Mouse (Mus musculus) kidney, adult 2 months (tissue): ENCODE measurements around the gene C2cd3.

Experiments used
- CTCF ChIP-seq: fragments of 200-500 bp; conservative IDR thresholded peaks from 2 replicates; pipeline ENCODE4 v1.5.1; 2011; ENCODE audit warnings: low read depth, mild to moderate bottlenecking, control low read depth, low read length, moderate library complexity, mixed read lengths; ENCODE audit not compliant: insufficient read depth, insufficient read length
- POLR2A ChIP-seq: fragments of 200-500 bp; IDR thresholded peaks from one replicate; pipeline ENCODE4 v1.6.1; 2011; ENCODE audit warnings: low read depth, low read length, control low read depth

GRCm38 (mm10) chr7:100501027-100501843 lies 129.2 kb downstream of the C2cd3 start:
- TF ChIP-seq CTCF (no peak), POLR2A (no peak)
